In genomic region chr7:93672496-93672895, GRCm38 (mm10) we compare ENCODE assay signal across 18 mouse cellular contexts.
"Had no signal": no experiment of that assay in that cellular context is flagged by ENCODE, and none has a peak within 500 bp of the region (broad histone marks: within the 10 kb centered on the region; RNA-seq: fewer than 3 reads in every experiment).

No protein-coding gene starts in this region.

- H3K9ac ChIP-seq: limb, embryonic 13.5 days; liver, embryonic 12.5 days; liver, embryonic 15.5 days; lung, embryonic 15.5 days; midbrain, embryonic 13.5 days; neural tube, embryonic 12.5 days; neural tube, embryonic 15.5 days had no signal

- H3K9me3 ChIP-seq: limb, embryonic 10.5 days; limb, embryonic 13.5 days; liver, embryonic 12.5 days; liver, embryonic 15.5 days; lung, embryonic 15.5 days; megakaryocyte, embryonic 14.5 days; midbrain, embryonic 10.5 days; midbrain, embryonic 13.5 days; neural tube, embryonic 12.5 days; neural tube, embryonic 15.5 days had no signal

- H3K4me3 ChIP-seq: limb, embryonic 10.5 days; limb, embryonic 13.5 days; liver, embryonic 12.5 days; liver, embryonic 15.5 days; lung, embryonic 15.5 days; megakaryocyte, embryonic 14.5 days; midbrain, embryonic 10.5 days; midbrain, embryonic 13.5 days; neural tube, embryonic 12.5 days; neural tube, embryonic 15.5 days had no signal

- H3K36me3 ChIP-seq: limb, embryonic 10.5 days; limb, embryonic 13.5 days; liver, embryonic 12.5 days; liver, embryonic 15.5 days; lung, embryonic 15.5 days; midbrain, embryonic 10.5 days; midbrain, embryonic 13.5 days; neural tube, embryonic 12.5 days; neural tube, embryonic 15.5 days had no signal

- H3K4me2 ChIP-seq: limb, embryonic 13.5 days; liver, embryonic 12.5 days; liver, embryonic 15.5 days; lung, embryonic 15.5 days; midbrain, embryonic 13.5 days; neural tube, embryonic 12.5 days; neural tube, embryonic 15.5 days had no signal

- H3K27ac ChIP-seq: kidney, postnatal 0 days; limb, embryonic 10.5 days; limb, embryonic 13.5 days; liver, embryonic 12.5 days; liver, embryonic 15.5 days; lung, embryonic 15.5 days; midbrain, embryonic 10.5 days; midbrain, embryonic 13.5 days; neural tube, embryonic 12.5 days; neural tube, embryonic 15.5 days had no signal

- DNase-seq: kidney, postnatal 36 days; liver; lung, adult 18-20 months; lung, postnatal 10 days; lung, postnatal 36 days; thymus, adult 18-20 months; thymus, postnatal 36 days had no signal

- H3K4me1 ChIP-seq: limb, embryonic 10.5 days; limb, embryonic 13.5 days; liver, embryonic 12.5 days; liver, embryonic 15.5 days; lung, embryonic 15.5 days; megakaryocyte, embryonic 14.5 days; midbrain, embryonic 10.5 days; midbrain, embryonic 13.5 days; neural tube, embryonic 12.5 days; neural tube, embryonic 15.5 days had no signal

- H3K27me3 ChIP-seq: limb, embryonic 13.5 days; liver, embryonic 12.5 days; liver, embryonic 15.5 days; lung, embryonic 15.5 days; megakaryocyte, embryonic 14.5 days; midbrain, embryonic 13.5 days; neural tube, embryonic 12.5 days; neural tube, embryonic 15.5 days had no signal

- ATAC-seq: liver, embryonic 12.5 days; midbrain, embryonic 13.5 days had no signal
